Mouse (Mus musculus) kidney, adult 2 months (tissue): ENCODE measurements around the gene Mapk12.

ENCODE experiments used
- CTCF ChIP-seq: fragments of 200-500 bp; conservative IDR thresholded peaks from 2 replicates; pipeline ENCODE4 v1.5.1; 2011; ENCODE audit warnings: low read depth, mild to moderate bottlenecking, control low read depth, low read length, moderate library complexity, mixed read lengths; ENCODE audit not compliant: insufficient read depth, insufficient read length
- POLR2A ChIP-seq: fragments of 200-500 bp; IDR thresholded peaks from one replicate; pipeline ENCODE4 v1.6.1; 2011; ENCODE audit warnings: low read depth, low read length, control low read depth

DNA sequence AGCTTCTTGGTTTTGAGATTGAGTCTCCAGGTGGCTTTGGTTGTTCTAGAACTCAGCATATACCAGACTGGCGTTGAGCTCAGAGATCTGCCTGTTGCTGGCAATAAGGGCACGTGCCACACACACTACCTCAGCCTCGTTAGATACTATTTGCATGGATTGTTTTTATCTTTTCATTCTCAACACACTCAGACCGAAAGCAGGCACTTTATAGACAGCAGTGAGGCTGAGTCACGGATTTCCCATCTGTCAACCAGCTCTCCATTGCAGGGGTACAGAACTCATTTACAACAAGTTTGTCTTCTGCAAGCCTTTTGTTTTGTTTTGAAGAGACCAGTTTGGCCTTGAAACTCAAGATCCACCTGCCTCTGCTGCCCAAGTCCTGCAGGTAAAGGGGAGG is 43.1 kb downstream of the Mapk12 start:
- TF ChIP-seq POLR2A (no peak), CTCF (no peak)
